Mouse (Mus musculus) inflammation-experienced regulatory T-cells, adult 16 weeks (primary cell): Measurements from ENCODE around the gene Tbc1d5. TPM values are rescaled to one million over a fixed set of nuclear protein-coding genes. Genes with fewer than 3 reads are reported as not detected.

Experiments used
- polyA plus RNA-seq: library from polyadenylated mRNA; unstranded; fragments of 100-300 nt; shearing (Covaris generic); gene quantifications from one replicate; pipeline ENCODE4 v1.2.1, GENCODE M21; 2017

Tbc1d5 gene
- polyA plus RNA-seq = 31.6 TPM

GRCm38 (mm10) chr17:51179195-51179953, at the start of gene Tbc1d5:
Gene Tbc1d5, minus strand, starts transcription at chr17:51179352.

